Mouse (Mus musculus) heart, postnatal 14 days (tissue): ENCODE data around the gene Palmd. TPM values are rescaled to one million over a fixed set of nuclear protein-coding genes. Genes with fewer than 3 reads are reported as not detected.

ENCODE experiments used
- DNase-seq, 2 experiments: peaks; one replicate each; pipeline ENCODE4 v3.0.0; 2021 to 2022
- intact Hi-C: fragments of 180-260 bp; cut with DNase I; formaldehyde crosslinking; loops from one replicate; pipeline ENCODE4 v1.15.1; 2025
- total RNA-seq, 2 experiments: library from RNA; stranded (reverse); gene quantifications; 2 replicates each; pipeline ENCODE4 v1.2.3; 2021

Gene Palmd
- total RNA-seq, 2 experiments from 2014 or later, result 64.2 to 75.2 TPM

DNA sequence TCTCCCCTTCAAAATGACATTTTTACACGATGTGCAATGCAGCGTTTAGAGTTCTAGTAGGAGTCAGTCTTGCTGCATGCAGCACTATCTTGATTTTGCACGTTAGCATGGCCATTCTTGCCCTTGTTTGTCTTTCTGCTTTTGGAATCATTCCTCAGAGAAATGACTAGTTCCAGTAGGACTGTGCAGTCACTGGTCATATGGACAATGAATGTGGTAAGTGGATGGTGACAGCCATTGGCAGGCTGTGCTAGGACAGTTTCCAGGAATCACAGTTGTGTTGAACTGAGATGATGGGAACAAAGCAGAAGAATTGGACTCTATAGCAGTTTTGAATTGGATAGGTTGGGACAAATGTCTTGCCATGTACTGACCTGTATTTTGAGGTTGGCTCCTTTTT is 53.9 kb downstream of the Palmd start:
- peak in 1 of 2 experiments; percentile 39 for DNase-seq
- intact Hi-C loops, result no loop called here

DNA sequence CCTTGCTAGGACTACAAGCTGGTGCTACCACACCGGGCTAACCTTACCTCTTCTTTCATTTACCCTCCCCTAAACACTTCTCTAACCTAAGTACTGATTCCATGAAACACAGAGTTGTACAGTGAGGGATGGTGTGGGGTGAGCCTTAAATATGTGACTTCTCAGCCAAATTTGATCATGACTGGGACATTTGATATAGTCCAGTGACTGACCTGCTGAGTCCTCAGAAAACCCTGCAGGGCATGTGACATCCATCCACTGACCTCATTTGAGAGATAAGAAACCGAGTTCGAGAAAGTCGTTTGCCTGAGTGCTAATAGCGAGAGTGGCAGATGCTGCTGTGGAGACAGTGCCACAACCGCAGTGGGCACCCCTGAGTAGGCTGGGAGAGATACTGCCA is 54.4 kb downstream of the Palmd start:
- DNase-seq, result peak in 1 of 2 experiments; percentile 15
- intact Hi-C loops, result no loop called here

DNA sequence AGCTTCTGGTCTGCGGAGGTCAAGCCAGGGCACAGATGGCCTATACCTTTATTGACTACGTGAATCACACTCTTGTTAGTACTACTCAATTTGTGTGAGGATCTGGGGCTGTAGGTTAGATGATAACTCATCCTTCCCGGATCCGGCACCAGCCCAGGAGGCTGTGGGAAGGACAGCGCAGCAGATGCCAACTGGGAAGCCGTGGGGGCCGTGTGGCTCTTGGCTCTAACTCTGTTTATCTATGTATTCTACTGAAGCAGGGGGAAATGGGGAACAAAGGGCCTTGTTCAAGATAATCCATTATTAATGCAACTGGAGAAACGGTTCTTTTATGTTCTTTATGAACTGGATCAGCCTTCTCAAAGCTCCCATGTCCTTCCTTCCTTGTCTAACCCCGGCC is 62.2 kb downstream of the Palmd start:
- no peak for DNase-seq
- intact Hi-C loops, result loop anchor here (5.0 to 10.0 kb wide), 3 partner anchors 61 to 958 kb away; partner anchors contain the start of genes 4930455H04Rik, Palmd and Snx7

DNA sequence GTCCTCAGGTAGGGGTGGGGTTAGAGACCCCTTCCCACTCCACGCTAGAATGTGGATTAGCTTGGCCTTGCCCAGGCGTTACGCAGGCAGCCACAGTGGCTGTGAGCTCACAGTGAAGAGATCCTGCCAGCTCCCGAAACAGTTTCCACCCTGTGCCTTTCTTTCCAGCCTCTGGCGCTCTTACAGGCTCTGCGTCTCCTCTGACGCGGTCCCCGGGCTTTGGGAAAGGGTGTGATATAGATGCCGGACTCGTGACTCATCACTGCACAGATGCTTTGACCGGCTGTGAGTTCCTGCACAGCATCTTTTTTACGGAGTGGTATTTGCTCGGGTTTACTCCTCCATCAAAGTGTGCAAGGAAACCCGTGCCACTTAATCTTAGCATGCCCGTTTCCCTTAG is 62.9 kb downstream of the Palmd start:
- intact Hi-C loops, result loop anchor here (2.0 to 10.0 kb wide), 4 partner anchors 61 to 959 kb away; partner anchors contain the start of genes 4930455H04Rik, Palmd and Snx7
- peak; percentile 54 to 57 for DNase-seq

DNA sequence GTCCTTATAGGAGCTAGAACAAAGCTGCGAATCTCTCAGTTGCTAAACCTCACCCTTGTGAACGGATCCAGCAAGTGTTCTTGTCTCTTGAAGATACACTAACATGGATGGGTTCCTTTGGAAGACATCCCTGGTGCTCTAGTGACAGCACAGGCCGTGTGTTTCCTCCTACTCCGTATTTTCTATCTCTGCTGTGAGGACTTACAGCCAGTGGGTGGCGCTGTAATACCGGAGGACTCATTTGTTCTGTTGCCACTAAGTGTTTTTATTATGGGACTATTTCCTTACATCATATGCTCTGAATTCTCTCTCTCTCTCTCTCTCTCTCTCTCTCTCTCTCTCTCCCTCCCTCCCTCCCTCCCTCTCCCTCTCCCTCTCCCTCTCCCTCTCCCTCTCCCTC is 64.6 kb downstream of the Palmd start:
- intact Hi-C loops, result loop anchor here (1.0 to 10.0 kb wide), 4 partner anchors 215 to 961 kb away; partner anchors contain the start of gene Snx7
- peak; percentile 77 to 84 for DNase-seq

DNA sequence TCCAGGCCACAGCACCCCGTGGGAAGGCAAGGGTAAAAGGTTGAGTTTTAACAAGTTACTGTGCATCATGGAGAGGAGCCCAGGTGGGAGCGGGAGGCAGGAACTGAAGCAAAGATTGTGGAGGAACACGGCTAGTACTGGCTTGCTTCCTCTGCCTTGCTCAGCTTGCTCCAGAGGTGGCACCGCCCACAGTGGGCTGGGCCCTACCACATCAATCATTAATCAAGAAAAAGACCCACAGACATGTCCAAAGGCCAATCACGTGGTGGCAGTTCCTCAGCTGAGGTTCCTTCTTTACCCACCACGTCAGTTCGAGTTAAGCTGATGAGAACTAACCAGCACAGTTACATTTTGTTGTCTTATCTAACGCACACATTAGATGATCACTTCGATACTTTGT is 75.9 kb downstream of the Palmd start:
- no peak for DNase-seq
- intact Hi-C loops, result no loop called here

DNA sequence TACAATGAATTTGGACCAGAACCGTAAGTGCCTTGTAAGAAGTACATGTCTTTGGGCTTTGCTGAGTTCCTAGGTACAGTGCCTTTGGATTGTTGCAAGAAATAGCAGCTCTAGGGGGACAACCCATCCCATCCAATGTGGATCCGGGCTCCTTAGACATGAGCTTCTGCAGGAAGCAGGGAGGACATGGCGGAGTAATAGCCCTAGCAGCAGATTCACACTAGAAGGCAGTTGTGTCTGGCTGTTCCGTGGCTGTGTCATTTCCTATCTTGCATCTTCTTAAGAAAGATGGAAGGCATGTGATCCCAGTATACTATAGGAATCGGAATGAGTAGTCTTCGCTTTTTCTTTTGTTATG is 76.6 kb downstream of the Palmd start:
- no peak for DNase-seq

DNA sequence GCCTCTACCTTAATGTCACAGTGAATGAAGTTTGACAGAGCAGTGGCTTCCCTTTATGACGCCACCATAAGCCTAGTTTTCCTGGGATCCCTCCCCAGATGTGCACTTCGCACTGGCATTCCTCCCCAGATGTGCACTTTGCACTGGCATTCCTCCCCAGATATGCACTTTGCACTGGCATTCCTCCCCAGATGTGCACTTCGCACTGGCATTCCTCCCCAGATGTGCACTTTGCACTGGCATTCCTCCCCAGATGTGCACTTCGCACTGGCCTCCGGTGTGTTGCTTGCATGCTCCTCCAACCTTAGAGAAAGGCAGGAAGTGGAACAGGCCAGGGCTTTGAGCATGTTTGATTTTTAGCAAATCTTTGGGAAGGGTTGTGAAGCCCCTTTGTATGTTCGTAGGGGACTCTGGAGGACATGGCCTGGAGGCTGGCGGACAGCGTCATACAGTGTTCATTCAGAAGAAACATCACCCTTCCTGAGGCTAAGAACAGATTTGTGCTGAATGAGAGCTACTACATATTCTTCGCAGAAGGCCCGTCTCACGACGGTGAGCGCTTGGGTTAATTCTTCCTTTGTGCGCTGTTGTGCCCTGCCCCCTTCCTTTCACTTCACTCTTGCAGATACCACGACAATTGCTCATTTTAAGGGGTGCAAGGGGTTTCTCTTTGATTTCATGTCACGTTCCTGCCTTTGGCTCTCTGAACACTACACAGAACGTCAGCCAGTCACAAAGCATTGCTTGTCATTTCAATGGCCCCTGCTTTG is 77.2 kb downstream of the Palmd start:
- intact Hi-C loops, result no loop called here
- DNase-seq, result no peak

More for the DNA sequence above, 76.6 kb downstream of the Palmd start:
- intact Hi-C loops, result no loop called here

DNA sequence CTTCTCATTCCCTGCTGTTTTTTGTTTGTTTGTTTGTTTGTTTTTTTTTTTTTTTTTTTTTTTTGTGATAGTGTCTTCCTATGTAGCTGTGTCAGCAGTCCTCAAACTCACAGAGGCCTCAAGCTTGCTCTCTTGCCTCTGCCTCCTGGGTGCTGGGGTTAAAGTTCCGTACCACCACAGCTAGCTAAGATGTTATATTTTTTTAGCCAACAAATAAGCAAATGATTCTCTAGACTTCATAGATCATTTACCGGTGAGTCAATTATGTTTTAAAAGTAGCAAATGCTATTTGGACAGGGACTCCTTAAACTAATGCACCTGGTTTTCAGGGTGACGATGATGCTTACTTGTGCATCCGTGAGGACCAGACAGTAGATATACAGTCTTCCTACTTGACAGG is 78.2 kb downstream of the Palmd start:
- intact Hi-C loops, result no loop called here
- no peak for DNase-seq

DNA sequence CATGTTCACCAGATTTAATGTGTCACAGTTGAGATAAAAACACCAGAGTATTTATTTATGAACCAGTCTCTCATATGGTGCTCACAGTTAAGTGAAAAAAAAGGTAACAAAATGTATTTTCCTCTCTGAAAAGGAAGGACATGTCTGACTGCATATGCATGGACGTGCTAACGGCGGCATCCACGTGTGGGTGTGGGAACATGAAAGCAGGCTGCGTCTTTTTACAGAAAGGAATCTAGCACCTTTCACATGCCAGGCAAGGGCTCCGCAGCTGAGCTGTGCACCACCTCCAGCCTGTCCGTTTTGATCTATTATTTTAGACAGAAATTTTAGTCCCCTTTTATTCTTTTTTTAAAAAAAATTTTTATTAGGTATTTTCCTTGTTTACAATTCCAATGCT is 79.4 kb downstream of the Palmd start:
- no peak for DNase-seq
- intact Hi-C loops, result no loop called here

DNA sequence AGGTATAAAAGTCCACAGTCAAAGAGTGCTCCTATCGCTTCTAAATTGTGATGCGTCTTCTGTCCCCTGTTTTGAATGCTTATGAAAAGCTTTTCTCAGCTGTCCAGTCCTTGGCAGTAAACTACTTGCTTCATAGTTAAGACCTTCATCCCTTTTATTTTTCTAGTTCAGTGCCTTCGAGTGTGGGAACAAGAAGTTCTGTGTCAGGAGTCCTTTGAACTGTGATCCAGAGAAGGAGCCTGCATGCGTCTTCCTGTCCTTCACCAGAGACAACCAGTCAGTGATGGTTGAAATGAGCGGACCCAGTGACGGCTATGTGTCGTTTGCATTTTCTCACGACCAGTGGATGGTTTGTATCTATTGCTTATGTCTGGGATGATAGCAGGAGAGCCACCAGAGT is 83.8 kb downstream of the Palmd start:
- no peak for DNase-seq

DNA sequence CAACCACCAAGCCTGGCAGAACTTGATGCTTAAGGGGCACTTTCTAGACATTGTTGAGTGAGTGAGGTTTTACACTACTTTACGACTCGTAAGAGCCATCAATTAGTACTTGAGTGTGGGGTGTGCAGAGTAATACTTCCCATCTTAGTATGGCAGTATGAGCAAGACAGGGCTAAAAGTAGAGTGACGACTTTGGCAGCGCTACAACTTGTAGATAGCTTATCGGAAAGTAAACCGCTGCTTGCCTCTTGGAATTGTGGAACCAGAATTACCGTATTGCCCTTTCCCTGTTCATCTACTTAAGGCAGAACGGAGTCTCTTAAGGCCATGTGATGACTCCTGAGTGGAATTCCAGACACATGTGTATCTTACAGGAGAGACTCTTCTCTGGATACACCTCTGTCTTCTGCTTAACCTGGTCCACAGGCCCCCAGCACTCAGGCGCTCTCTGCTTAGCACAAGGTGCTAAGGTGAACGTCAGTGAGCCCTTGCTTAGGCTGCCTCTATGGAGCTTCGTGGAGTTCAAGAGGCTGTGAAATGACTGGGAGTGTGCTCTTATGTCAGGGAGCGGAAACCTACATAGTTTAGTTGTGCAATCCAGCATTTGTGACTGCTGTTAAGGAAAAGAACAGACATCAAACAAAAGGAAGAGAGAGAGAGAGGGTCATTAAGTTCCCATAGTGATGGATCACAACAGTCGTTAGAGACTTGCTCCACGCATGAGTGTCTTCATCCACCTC is 86.4 kb downstream of the Palmd start:
- intact Hi-C loops, result no loop called here
- no peak for DNase-seq

More for the DNA sequence above, 83.8 kb downstream of the Palmd start:
- intact Hi-C loops, result no loop called here

DNA sequence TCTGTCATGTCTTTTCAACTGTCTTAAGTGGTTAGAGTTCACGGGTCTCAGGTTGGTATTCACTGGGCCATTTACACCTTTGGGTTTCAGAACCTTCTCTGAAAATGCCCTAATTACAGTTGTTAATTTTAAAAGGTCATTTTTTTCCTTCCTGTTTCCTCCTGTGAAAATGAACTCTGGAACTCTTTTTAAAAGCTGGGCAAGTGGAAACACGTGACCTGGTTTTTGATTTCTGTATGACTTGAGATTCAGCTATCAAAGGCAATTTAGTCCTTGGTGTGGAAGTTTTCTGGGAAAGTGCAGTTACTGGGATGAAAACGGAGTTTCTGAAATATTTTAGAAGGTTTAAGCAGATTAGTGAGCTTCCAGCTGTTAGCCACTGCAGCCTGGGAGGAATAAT is 98.4 kb downstream of the Palmd start:
- intact Hi-C loops, result no loop called here
- no peak for DNase-seq

Other genes with a start within 250 kb of the Palmd start
- 100 to 1,000 TPM; 183 to 189 TPM for gene Agl, start 160.8 kb downstream of the Palmd start, total RNA-seq
- 1 to 10 TPM; 4.8 to 5.2 TPM for gene Frrs1, start 109.5 kb downstream of the Palmd start, total RNA-seq
- gene 4930455H04Rik, start 720 bp downstream of the Palmd start, total RNA-seq, result not detected